Mouse (Mus musculus): ENCODE measurements around the gene Olfr1269. TPM values are rescaled to one million over a fixed set of nuclear protein-coding genes. Genes with fewer than 3 reads are reported as not detected.

The Olfr1269 gene
- total RNA-seq (2021): not detected
- long read RNA-seq, experiment 1: 0 reads
- long read RNA-seq, experiment 2: 0 reads

GRCm38 (mm10) chr2:90121312-90121711 lies at the start of gene Olfr1269:
TSS of gene Olfr1269 (minus strand) at chr2:90121412.
- no peak for DNase-seq

GRCm38 (mm10) chr2:90153916-90154315 lies 32.7 kb upstream of the Olfr1269 start:
- DNase-seq: no peak

- no peak for DNase-seq
Measured at GRCm38 (mm10) chr2:90152991-90153390, 31.8 kb upstream of the Olfr1269 start, which contains the start of gene Olfr1270. TSS of gene Olfr1270 (minus strand) at chr2:90153091.

GRCm38 (mm10) chr2:90142196-90142595 lies 21.0 kb upstream of the Olfr1269 start, which contains the start of gene Olfr32:
TSS of gene Olfr32 (minus strand) at chr2:90142296.
- no peak for DNase-seq

DNA sequence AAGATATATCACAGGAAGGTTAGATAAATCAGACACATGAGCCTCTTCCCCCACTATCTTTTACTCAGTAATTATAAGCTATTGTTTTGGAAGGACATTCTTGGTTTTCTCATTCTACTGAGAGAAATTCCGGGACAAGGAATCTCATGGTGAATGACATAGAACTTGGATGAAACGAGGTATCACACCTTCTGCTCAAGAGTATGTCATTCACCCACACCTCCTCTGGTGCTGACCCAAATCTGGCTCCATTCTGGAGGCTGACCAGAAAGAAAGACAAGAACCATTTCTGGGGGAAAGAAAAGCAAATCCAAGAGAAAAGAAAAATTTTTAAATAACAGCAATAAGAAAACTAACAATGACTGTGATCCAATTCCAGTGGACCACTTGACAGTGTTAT lies 51.1 kb downstream of the Olfr1269 start:
- no peak for DNase-seq

Other genes starting within 250 kb of the Olfr1269 start
- not detected for gene Olfr1257, start 243.0 kb downstream of the Olfr1269 start, total RNA-seq (2021)
- not detected for gene Olfr1258, start 194.1 kb downstream of the Olfr1269 start, total RNA-seq (2021)
- not detected for gene Olfr1259, start 172.7 kb downstream of the Olfr1269 start, total RNA-seq (2021)
- gene Olfr1260, start 147.1 kb downstream of the Olfr1269 start, total RNA-seq (2021): not detected
- gene Olfr1261, start 130.2 kb downstream of the Olfr1269 start, total RNA-seq (2021): not detected
- gene Olfr1262, start 121.3 kb downstream of the Olfr1269 start, total RNA-seq (2021): not detected
- not detected for gene Olfr1263, start 109.3 kb downstream of the Olfr1269 start, total RNA-seq (2021)
- gene Olfr1264, start 95.8 kb downstream of the Olfr1269 start, total RNA-seq (2021): not detected
- not detected for gene Olfr1265, start 86.1 kb downstream of the Olfr1269 start, total RNA-seq (2021)
- gene Olfr140, start 57.8 kb downstream of the Olfr1269 start, total RNA-seq (2021): not detected
- not detected for gene Olfr32, start 20.9 kb upstream of the Olfr1269 start, total RNA-seq (2021)
- gene Olfr1270, start 31.7 kb upstream of the Olfr1269 start, total RNA-seq (2021): not detected
- gene Olfr1506, start 103.1 kb upstream of the Olfr1269 start, total RNA-seq (2021): not detected
- gene Olfr142, start 136.2 kb upstream of the Olfr1269 start, total RNA-seq (2021): not detected
- gene Olfr1271, start 149.6 kb upstream of the Olfr1269 start, total RNA-seq (2021): not detected
- gene Olfr1272, start 171.4 kb upstream of the Olfr1269 start, total RNA-seq (2021): not detected
- gene Gm13769, start 200.8 kb upstream of the Olfr1269 start, total RNA-seq (2021): not detected

All from gastrocnemius, postnatal 10 days (tissue).